Mouse (Mus musculus) hematopoietic stem cell, adult 5-6 weeks (primary cell): ENCODE measurements around the gene Lrrc15. TPM values are rescaled to one million over a fixed set of nuclear protein-coding genes. Genes with fewer than 3 reads are reported as not detected.

Experiments
- ATAC-seq, 2 experiments: fragments of 125-278 bp in 1 of 2; replicated peaks in 1 of 2; 2 replicates each; pipeline ENCODE4 v1.8.0; 2016 to 2017; ENCODE audit warnings: inconsistent platforms in 2 of 2, mild to moderate bottlenecking in 2 of 2, moderate number of reproducible peaks in 2 of 2, low read depth in 1 of 2, moderate TSS enrichment in 1 of 2; ENCODE audit not compliant: low FRiP score in 2 of 2, poor library complexity in 2 of 2, severe bottlenecking in 2 of 2, insufficient read depth in 1 of 2, low TSS enrichment in 1 of 2
- total RNA-seq: library from RNA; stranded (forward); fragments of 172-1452, 232-1000 nt; gene quantifications from 2 replicates; pipeline ENCODE4 v1.2.3, GENCODE M21; 2017

Lrrc15 gene
- not detected in 2 replicates for total RNA-seq

DNA sequence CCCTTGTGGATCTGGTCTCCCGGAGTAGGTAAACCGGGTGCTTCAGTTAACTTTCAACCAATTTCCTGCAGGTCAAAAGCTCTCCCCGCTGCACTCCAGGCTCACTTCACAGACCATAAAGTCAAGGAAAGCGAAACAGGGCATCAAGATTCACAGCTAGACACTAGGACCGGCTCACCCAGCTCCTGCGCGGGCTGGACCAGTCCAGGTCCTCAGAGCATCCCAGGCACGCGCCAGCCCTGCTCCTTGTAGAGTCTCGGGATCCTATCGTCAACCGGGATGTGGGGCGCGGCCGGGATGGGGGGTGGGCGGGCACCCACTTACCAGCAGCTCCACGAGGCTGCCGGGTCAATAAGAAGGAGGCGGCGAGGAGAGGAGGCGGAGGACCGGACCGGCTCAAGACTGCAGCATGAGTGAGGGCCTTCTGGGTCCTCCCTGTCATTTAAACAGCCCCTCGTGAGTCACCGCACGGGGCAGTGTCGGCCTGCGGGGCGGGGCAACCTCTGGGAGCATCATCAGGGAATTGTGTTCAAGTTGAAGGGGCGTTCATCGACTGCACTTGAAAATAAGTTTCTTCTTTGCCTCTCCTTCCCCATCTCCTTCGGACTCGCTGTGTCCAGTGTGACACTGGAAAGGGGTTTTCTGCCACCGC is at the start of gene Lrrc15:
Gene Lrrc15 (minus strand): TSS at position 413 of the 652 bp plus-strand sequence.
- no peak for ATAC-seq

DNA sequence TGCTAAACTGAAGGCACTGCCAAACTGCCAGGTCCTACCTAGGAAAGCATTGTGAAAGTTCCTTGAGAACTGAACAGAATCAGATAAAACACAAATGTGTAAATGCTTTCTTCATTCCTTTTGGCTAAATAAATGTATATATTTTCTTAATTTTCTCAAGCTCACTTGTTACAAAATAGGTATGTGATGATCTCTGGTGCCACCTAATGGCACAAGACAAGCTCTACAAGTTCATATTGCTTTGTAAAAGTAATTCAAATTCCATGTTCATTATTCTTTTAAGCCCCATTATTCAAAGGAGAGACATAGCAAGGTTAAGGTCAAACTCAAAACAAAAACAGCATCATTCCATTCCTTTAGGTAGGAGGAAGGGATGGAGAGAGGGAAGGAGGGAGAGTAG is 31.2 kb upstream of the Lrrc15 start:
- ATAC-seq = no peak

DNA sequence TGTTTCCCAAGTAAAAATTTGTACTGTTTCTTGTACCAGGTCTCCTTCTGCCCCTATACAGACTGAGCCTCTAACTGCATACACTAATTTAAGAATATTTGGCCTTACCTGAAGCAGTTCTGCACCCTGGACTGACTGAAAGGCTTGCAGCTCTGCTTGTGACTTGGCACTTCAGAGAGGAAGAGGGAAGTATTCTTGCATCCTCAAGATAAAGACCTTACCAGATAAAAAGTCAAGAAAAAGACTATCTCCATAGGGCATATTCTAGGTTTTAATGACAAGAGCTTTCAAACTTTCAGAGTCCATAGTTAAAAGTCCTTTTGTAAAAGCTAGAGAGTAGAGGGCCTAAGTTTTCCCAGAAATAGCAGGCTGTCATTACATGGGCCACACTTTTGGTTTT is 27.6 kb upstream of the Lrrc15 start, which contains the start of gene Gp5:
Gene Gp5 (minus strand): TSS at position 133 of the 400 bp plus-strand sequence.
- ATAC-seq = peak in 1 of 2 experiments; percentile 28; a peak in 2 of 4 replicates

DNA sequence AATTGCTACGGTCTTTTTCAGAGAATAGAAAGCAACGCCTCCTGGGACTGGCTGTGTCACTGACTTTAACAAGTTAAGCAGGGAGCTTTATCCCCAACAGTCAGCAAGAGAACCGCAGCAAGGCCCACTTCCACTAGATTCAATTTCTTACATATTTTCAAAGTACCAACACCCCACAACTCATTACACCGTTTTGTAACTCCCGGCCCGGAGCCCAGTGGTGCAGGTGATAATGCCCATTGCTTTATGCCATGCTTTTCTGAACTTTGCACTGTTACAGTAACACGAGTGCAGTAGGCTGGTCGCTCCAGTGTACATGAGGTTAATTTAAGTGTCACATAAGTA is 27.1 kb upstream of the Lrrc15 start:
- ATAC-seq = no peak

DNA sequence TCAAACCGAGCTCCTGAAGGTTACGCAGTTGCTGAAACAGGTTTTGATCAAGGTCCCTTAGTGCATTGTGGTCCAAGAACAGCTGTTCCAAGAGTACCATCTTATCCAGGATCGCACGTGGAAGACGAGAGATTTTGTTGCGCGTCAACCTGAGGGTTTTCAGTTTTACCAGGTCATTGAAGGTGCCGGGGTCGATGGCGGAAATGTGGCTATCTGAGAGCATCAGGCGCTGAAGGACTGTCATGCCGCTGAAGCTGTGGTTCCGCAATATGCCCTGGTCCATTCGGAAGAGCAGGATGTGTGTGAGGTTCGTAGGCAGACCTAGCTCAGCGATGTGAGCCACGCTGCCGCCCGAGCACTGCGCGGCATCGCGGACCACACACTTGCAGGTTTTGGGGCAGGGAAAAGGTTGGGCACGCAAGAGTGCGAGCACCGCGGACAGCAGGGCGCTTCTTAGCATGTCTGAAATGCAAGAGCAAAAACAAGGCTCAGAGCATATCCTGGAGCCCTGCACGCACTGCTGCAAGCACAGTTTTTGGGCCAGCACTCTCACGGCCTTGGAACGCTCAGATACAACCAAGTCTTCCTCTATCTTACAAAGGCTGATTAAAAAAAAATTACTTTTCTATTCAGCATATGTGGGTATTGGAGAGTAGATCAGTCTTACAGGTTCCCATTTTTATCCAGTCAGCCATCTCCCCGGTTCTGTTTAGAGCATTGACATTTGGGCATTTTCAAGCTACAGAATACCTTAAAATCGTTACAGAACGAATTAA is 26.5 kb upstream of the Lrrc15 start:
- ATAC-seq = peak; percentile 33 to 68

DNA sequence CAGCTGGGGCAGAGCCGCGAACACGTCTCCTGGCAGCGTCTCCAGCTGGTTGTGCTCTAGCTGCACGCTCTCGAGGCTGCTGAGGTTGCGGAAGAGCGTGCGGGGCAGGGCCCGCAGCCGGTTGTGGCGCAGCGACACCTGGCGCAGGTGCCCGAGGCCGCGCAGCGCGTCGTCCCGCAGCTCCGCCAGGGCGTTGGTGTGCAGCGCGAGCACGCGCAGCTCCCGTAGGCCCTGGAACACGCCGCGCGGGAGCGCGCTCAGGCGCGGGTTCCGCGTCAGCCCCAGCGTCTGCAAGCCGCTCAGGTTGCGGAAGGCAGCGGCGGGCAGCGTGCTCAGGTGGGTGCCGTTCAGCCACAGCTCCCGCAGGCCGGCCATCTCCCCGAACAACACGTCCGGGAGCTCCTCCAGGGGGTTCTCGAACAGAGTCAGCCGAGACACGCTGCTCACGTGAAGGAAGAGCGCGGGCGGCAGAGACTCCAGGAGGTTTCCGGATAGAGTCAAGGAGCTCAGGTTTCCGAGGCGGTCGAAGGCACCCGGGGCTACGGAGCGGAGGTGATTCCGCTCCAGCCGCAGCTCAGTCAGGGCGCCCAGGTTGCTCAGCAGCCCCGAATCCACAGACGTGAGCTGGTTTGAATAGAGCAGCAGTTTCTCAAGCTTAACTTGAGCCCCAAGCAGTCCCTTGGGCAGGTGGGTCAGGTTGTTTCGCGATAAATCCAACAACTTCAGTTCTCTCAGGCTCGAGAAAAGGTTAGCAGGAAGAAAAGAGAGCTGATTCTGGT is 25.7 kb upstream of the Lrrc15 start:
- ATAC-seq = peak; percentile 24 to 31; a peak in 2 of 4 replicates

DNA sequence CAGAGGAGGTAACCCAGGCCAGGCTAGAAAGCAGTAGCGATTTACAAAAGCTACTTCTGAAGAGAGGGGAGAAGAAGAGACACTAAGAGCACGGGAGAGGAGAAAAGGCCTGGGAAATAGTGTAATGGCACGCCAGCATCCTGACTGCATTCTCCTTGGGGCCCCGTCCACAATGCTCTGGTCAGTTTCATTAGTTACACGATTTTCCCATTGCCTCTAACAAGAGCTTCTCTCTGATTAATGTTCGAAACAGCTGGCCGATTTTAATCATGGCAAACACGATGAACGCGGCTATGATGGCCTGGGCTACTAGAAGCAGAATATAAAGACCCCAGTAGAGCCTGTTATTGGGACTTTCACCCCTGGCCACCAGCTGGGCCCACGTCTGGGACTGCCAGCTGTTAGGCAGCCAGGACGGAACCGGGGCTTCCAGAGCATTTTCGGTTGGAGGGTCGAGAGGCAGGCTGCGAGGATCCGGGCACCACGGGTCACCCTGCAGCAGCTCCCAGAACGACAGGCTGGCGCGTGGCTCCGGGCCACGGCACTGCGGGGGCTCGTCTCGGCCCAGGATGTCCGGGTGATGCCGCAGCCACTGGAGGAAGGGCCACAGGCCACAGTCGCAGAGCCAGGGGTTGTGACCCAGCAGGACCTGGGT is 25.0 kb upstream of the Lrrc15 start:
- no peak for ATAC-seq

DNA sequence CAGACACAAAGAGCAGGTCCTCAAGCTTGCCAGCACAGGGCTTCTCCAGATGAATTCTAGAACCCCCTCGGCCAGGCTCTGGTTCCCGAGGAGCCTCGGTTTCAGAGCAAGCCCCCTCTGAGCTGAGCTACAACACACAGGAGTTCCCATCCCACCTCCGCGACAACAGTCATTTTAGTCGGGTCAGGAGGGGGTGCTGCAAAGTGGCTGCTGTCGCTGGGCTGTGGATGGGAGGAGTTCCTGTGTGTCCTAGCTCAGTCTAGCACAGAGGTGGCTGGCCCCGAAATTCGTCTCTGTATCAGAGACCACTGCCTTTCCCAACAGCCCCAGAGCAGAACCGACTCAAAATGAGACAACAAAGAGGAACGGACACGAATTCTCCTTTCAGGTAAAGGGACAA is 24.2 kb upstream of the Lrrc15 start:
- no peak for ATAC-seq

DNA sequence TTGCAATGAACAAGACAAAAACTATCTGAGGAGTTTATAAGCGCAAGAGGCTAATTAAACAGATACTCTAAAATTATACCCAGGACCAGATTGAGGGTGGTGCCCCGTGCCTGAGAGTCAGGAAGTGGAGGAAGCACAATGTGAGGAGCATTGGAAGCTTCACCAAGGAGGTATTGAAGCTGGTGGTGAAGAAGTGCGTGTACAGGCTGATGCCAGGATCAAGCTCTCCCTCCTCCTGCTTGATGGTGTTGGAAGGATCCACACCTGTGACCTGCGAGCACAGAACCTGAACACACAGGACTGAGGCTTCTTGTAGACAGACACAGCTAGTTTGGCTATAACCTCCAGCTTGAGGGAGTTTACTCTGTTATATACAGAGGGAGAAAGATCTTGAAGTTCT is 23.0 kb upstream of the Lrrc15 start:
- no peak for ATAC-seq

DNA sequence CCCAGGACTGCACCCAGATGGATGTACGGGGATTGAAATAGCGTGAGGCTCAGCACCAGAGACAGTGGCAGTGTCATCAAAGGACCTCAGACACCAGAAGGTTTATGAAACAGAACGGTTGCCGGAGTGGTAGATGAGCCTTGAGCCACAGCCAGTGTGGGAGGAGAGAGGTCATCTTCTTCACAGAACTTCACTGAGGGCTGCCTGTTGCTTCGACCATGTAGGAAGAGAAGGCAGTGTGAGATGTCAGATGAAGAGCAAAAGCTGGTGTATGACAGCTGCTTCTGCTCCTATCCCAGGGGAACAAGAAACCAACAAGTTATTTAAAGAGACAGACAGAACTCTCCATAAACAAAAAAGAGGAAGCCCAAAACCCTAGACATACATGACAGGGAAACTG is 21.2 kb upstream of the Lrrc15 start:
- no peak for ATAC-seq

DNA sequence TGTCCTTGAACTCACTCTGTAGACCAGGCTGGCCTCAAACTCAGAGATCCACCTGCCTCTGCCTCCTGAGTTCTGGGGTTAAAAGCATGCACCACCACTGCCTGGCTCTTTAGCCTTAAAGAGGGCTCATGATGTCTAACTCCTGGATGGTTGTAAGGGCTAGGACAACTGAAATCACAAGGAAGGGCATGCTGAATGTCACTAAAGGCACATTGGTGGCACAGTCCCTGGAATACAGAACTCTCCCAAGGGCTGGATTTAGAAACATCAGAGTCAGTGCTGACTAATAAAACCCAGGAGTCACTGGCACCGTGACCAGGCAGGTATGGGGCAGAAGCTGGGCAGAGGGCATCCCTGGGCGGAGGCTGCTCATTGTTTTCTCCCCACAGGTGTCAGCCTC is 20.4 kb upstream of the Lrrc15 start:
- no peak for ATAC-seq

DNA sequence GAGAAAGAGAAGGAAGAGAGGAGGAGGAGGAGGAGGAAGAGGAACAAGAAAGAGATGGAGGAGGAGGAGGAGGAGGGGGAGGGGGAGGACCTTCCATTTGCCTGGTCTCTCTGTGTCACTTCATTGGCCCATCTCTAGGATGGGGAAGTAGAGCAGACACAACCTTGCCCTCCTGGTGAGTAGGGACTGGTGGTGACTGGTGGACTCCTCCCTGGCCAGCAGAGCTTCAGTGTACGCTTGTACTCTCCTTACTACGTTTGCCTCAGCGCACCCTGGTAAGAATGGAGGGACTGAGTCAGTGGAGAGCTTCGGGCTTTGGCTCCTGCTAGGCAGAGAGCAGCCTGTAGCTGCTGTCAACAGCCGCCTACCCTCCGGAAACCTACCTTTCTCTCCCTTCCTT is 19.6 kb upstream of the Lrrc15 start:
- ATAC-seq = no peak

DNA sequence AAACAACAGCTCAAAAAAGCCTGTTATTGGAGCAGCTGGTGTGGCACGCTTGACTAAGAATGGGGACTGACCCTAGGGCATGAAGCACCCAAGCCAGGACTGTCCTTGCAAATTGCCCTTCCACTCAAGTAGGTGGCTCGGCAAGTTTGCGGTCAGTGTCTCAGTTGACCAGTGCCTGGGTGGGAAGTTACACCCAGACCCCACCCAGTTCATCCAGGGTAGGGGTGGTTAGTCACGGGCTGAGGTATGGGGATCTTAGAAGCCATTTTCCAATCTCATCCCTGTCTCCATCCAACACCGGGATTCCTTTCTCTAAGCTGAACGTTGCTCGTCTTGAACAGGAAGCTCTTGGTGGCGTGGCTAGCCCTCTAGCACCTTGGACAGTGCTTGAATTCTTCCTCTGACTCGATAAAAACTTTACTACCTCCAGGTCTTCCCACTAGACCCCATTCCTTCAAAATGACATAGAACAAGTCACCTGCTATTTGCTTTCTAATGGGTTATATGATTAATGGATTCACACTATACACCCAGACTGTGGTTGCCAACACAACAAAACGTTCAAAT is 16.7 kb upstream of the Lrrc15 start:
- ATAC-seq = no peak

DNA sequence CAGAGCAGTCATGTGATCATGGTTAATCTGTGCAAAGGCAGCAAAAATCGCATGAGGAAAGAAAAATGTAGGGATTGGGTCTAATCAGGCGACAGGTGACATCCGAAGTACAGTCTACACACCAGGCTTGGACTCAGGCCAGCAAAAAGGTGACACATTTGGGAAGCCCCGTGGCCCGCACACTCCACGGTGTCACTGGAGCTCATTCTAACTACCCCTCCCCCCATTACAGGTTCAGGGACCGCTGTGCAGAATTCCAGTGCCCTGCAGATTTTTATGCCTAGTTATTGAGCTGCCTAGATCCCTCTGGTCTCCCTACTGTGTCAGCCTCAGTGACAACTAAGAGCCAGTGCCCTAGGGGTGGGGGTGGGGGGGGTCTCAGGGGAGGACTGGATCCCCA is 14.4 kb upstream of the Lrrc15 start:
- no peak for ATAC-seq

DNA sequence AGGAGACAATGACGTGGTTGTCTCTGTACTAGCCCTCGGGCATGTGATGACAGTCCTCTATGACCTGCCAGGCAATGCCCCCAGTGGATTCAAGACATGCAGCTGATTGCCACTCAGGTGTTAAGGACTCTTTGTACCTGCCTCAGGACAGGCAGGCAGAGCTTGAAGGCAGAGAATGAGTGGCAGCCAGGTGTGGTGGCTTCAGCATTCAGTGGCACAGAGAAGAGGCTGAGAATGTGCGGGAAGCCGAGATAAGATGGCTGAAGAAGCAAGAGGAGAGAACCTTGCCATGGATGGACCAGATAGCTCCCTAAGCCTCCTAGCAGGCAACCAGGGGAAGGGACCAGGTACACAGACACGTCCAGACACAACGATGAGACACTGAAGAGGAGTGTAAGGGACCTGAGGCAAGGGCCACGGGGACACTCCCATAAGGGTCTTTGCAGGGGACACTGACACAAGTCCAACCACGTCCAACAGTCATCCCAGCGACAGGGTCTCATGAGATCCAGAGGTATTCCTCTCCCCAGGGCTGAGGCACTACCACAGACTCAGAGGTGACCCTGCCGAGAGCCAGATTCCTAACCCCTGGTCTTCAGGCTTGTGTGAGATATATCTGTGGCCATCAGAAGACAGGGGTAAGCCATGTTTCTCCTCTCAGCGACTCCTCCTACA is 13.7 kb upstream of the Lrrc15 start:
- ATAC-seq = no peak

DNA sequence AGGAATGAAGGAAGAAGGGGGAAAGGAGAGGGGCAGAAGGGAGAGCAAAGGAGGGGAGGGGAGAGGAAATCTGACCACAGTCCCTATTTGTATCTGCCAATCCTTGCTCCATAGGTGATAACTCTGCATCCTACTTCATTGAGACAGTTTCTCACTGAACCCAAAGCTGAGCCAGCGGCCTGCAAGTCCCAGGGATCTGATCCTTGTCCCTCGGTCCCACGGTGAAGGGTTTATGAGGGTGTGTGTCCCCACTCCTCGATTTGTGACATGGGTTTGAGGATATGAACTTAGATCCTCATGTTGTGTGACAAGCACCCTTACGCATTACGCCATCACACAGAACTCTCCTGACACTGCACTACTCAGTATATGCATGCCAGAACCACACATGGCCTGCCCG is 12.1 kb upstream of the Lrrc15 start:
- ATAC-seq = no peak

DNA sequence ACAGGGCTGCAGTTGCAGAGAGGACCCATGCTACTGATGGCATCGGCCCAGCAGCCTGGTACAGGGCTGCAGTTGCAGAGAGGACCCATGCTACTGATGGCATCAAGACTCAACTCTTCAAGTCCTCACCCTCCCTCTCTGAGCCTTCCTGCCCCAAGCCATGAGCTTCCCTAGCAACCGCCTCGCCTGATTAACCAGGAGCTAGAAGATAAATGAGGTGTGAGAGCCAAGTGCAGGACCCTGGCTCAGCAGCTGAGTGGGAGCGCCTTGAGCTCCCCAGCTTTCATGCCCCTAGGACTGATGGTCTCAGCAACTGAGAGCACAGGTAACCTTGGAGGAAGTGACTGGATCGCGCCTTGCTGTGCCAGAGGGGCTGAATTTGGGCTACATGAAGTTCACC is 7.4 kb upstream of the Lrrc15 start:
- ATAC-seq = no peak
